Mouse (Mus musculus): Measurements from ENCODE around the gene Vgll4.

- no peak for TF ChIP-seq CTCF (IDR thresholded peaks at IDR 0.05)
- no peak for TF ChIP-seq POLR2A (IDR thresholded peaks at IDR 0.05; ENCODE audit: insufficient read depth, low read depth, low read length)
Observed at GRCm38 (mm10) chr6:114974331-114974730, 4.5 kb upstream of the Vgll4 start.

Data from heart, adult 2 months (tissue).